Mouse (Mus musculus): ENCODE measurements around the gene Nisch.
A peak's percentile ranks its signal among the peaks of the same experiment; 100 is the strongest.

The Nisch gene

GRCm38 (mm10) chr14:31191936-31192335 is 24.8 kb downstream of the Nisch start:
- no peak for DNase-seq (ENCODE audit: low spot score in 2 of 2)

- no peak for DNase-seq (ENCODE audit: low spot score in 2 of 2)
Measured at GRCm38 (mm10) chr14:31189348-31189747, 27.4 kb downstream of the Nisch start.

GRCm38 (mm10) chr14:31188771-31189181 is 28.0 kb downstream of the Nisch start:
- no peak for DNase-seq (ENCODE audit: low spot score in 2 of 2)

- DNase-seq (ENCODE audit: low spot score in 2 of 2): no peak
Measured at GRCm38 (mm10) chr14:31186656-31187055, 30.1 kb downstream of the Nisch start.

- DNase-seq (ENCODE audit: low spot score in 2 of 2): no peak
Measured at GRCm38 (mm10) chr14:31184195-31184594, 32.6 kb downstream of the Nisch start.

- no peak for DNase-seq (ENCODE audit: low spot score in 2 of 2)
Measured at GRCm38 (mm10) chr14:31183541-31183940, 33.2 kb downstream of the Nisch start.

- DNase-seq (ENCODE audit: low spot score in 2 of 2): no peak
Measured at GRCm38 (mm10) chr14:31182786-31183290, 33.9 kb downstream of the Nisch start.

GRCm38 (mm10) chr14:31181512-31181911 is 35.2 kb downstream of the Nisch start:
- no peak for DNase-seq (ENCODE audit: low spot score in 2 of 2)

- DNase-seq (ENCODE audit: low spot score in 2 of 2): no peak
Measured at GRCm38 (mm10) chr14:31179677-31180365, 36.9 kb downstream of the Nisch start.

GRCm38 (mm10) chr14:31177715-31178114 is 39.0 kb downstream of the Nisch start:
- DNase-seq (ENCODE audit: low spot score in 2 of 2): no peak

GRCm38 (mm10) chr14:31177287-31177686 is 39.5 kb downstream of the Nisch start:
- no peak for DNase-seq (ENCODE audit: low spot score in 2 of 2)

GRCm38 (mm10) chr14:31173537-31173936 is 43.2 kb downstream of the Nisch start:
- DNase-seq (ENCODE audit: low spot score in 2 of 2): no peak

GRCm38 (mm10) chr14:31172781-31173455 is 43.8 kb downstream of the Nisch start:
- no peak for DNase-seq (ENCODE audit: low spot score in 2 of 2)

GRCm38 (mm10) chr14:31171821-31172220 is 44.9 kb downstream of the Nisch start:
- DNase-seq (ENCODE audit: low spot score in 2 of 2): no peak

GRCm38 (mm10) chr14:31171386-31171785 is 45.4 kb downstream of the Nisch start:
- no peak for DNase-seq (ENCODE audit: low spot score in 2 of 2)

- DNase-seq (ENCODE audit: low spot score in 2 of 2): no peak
Measured at GRCm38 (mm10) chr14:31170963-31171362, 45.8 kb downstream of the Nisch start.

- no peak for DNase-seq (ENCODE audit: low spot score in 2 of 2)
Measured at GRCm38 (mm10) chr14:31169508-31169907, 47.2 kb downstream of the Nisch start.

- DNase-seq (ENCODE audit: low spot score in 2 of 2): no peak
Measured at GRCm38 (mm10) chr14:31168425-31168824, 48.3 kb downstream of the Nisch start, which contains the start of gene Stab1. Gene Stab1 (minus strand): TSS chr14:31168641.

GRCm38 (mm10) chr14:31166827-31167226 is 49.9 kb downstream of the Nisch start:
- DNase-seq (ENCODE audit: low spot score in 2 of 2): no peak

- DNase-seq (ENCODE audit: low spot score in 2 of 2): peak in 1 of 2 experiments; percentile 42
Measured at GRCm38 (mm10) chr14:31165991-31166630, 50.6 kb downstream of the Nisch start.

- no peak for DNase-seq (ENCODE audit: low spot score in 2 of 2)
Measured at GRCm38 (mm10) chr14:31165458-31165857, 51.3 kb downstream of the Nisch start.

- DNase-seq (ENCODE audit: low spot score in 2 of 2): no peak
Measured at GRCm38 (mm10) chr14:31165010-31165409, 51.7 kb downstream of the Nisch start.

- DNase-seq (ENCODE audit: low spot score in 2 of 2): no peak
Measured at GRCm38 (mm10) chr14:31164067-31164466, 52.7 kb downstream of the Nisch start.
